Mouse (Mus musculus) CH12.LX (cell line): Measurements from ENCODE around the gene Ssbp2. TPM values are rescaled to one million over a fixed set of nuclear protein-coding genes. Genes with fewer than 3 reads are reported as not detected.

Experiments
- DNase-seq: peaks from one replicate; pipeline ENCODE4 v3.0.0-alpha.2; 2013; ENCODE audit errors: extremely low read depth
- H3K27ac ChIP-seq: 2 replicates; pipeline ENCODE4 v1.5.1; 2012; ENCODE audit warnings: low read depth, mild to moderate bottlenecking, control low read depth, moderate library complexity; ENCODE audit not compliant: insufficient read depth
- H3K27me3 ChIP-seq: replicated peaks from 2 replicates; pipeline ENCODE3; 2012; ENCODE audit warnings: inconsistent platforms
- H3K36me3 ChIP-seq, 2 experiments: replicated peaks in 1 of 2; 2 replicates each; pipeline versions ENCODE3 to v1.6.1; 2012; ENCODE audit warnings: inconsistent platforms in 1 of 2, low read length in 1 of 2, mild to moderate bottlenecking in 1 of 2, mixed read lengths in 1 of 2, moderate library complexity in 1 of 2; ENCODE audit not compliant: control insufficient read depth in 1 of 2, insufficient read depth in 1 of 2
- H3K4me1 ChIP-seq, 2 experiments: 2 replicates each; pipeline ENCODE4 v1.6.1; 2012; ENCODE audit warnings: inconsistent platforms in 1 of 2, moderate library complexity in 1 of 2; ENCODE audit not compliant: insufficient read depth in 2 of 2, control insufficient read depth in 1 of 2
- H3K4me2 ChIP-seq: 2 replicates; pipeline ENCODE4 v1.6.1; 2012; ENCODE audit warnings: low read depth, mild to moderate bottlenecking, control low read depth; ENCODE audit not compliant: poor library complexity, insufficient read depth, severe bottlenecking
- H3K4me3 ChIP-seq, 3 experiments: fragments of 150-350 bp in 1 of 3; sonication (generic) in 1 of 3; replicated peaks in 1 of 3; 2 replicates each; pipeline versions ENCODE3 to v1.5.1; 2011 to 2012; ENCODE audit warnings: low read depth in 2 of 3, low read length in 2 of 3, mild to moderate bottlenecking in 2 of 3, moderate library complexity in 2 of 3, control low read depth in 1 of 3, improper control_type of control experiment in 1 of 3, inconsistent platforms in 1 of 3, mixed read lengths in 1 of 3; ENCODE audit not compliant: poor library complexity in 1 of 3
- H3K79me2 ChIP-seq: replicated peaks from 2 replicates; pipeline ENCODE4 v1.6.1; 2012; ENCODE audit warnings: mild to moderate bottlenecking, moderate library complexity; ENCODE audit not compliant: control insufficient read depth, poor library complexity, insufficient read depth, severe bottlenecking; ENCODE audit errors: extremely low read depth
- H3K9ac ChIP-seq: 2 replicates; pipeline ENCODE4 v1.6.1; 2012; ENCODE audit warnings: low read depth, mild to moderate bottlenecking, control low read depth, moderate library complexity; ENCODE audit not compliant: insufficient read depth
- H3K9me3 ChIP-seq: replicated peaks from 2 replicates; pipeline ENCODE3; 2012; ENCODE audit warnings: low read length, inconsistent platforms, mixed read lengths
- ELF1 ChIP-seq: IDR thresholded peaks from 2 replicates; pipeline ENCODE4 v1.6.1; 2014; ENCODE audit warnings: low read depth, mild to moderate bottlenecking, inconsistent platforms, low read length, improper control_type of control experiment
- EP300 ChIP-seq: IDR thresholded peaks from 2 replicates; pipeline ENCODE4 v1.6.1; 2011; ENCODE audit warnings: low read length, improper control_type of control experiment
- GABPA ChIP-seq: IDR thresholded peaks from 2 replicates; pipeline ENCODE4 v1.6.1; 2012; ENCODE audit warnings: low read depth, low read length, improper control_type of control experiment, inconsistent platforms; ENCODE audit not compliant: insufficient replicate concordance
- HCFC1 ChIP-seq: IDR thresholded peaks from 2 replicates; pipeline ENCODE4 v1.6.1; 2012; ENCODE audit warnings: low read depth, mild to moderate bottlenecking, inconsistent platforms, low read length, improper control_type of control experiment
- IRF4 ChIP-seq: IDR thresholded peaks from 2 replicates; pipeline ENCODE4 v1.6.1; 2014; ENCODE audit warnings: low read depth, mild to moderate bottlenecking, inconsistent platforms, low read length, improper control_type of control experiment
- JUND ChIP-seq: conservative IDR thresholded peaks from 2 replicates; pipeline ENCODE4 v1.6.1; 2011; ENCODE audit warnings: low read depth, low read length, improper control_type of control experiment
- MAX ChIP-seq: IDR thresholded peaks from 2 replicates; pipeline ENCODE4 v1.6.1; 2011; ENCODE audit warnings: low read length, improper control_type of control experiment
- MEF2A ChIP-seq: IDR thresholded peaks from 2 replicates; pipeline ENCODE4 v1.6.1; 2014; ENCODE audit warnings: low read depth, mild to moderate bottlenecking, inconsistent platforms, low read length, improper control_type of control experiment, borderline replicate concordance
- MXI1 ChIP-seq: IDR thresholded peaks from 2 replicates; pipeline ENCODE4 v1.6.1; 2011; ENCODE audit warnings: mild to moderate bottlenecking, low read depth, low read length, improper control_type of control experiment
- MYC ChIP-seq: IDR thresholded peaks from 2 replicates; pipeline ENCODE4 v1.6.1; 2011; ENCODE audit warnings: low read depth, mild to moderate bottlenecking, improper control_type of control experiment, low read length
- NELFE ChIP-seq: IDR thresholded peaks from 2 replicates; pipeline ENCODE4 v1.6.1; 2011; ENCODE audit warnings: low read depth, low read length, improper control_type of control experiment
- PAX5 ChIP-seq: IDR thresholded peaks from 2 replicates; pipeline ENCODE4 v1.6.1; 2012; ENCODE audit warnings: low read length, inconsistent platforms, mixed read lengths
- POLR2A ChIP-seq: IDR thresholded peaks from 2 replicates; pipeline ENCODE4 v1.6.1; 2011; ENCODE audit warnings: low read depth, mild to moderate bottlenecking, improper control_type of control experiment, low read length
- POLR2AphosphoS2 ChIP-seq: IDR thresholded peaks from 2 replicates; pipeline ENCODE4 v1.6.1; 2011; ENCODE audit warnings: low read depth, low read length, improper control_type of control experiment
- SIN3A ChIP-seq: IDR thresholded peaks from 2 replicates; pipeline ENCODE4 v1.6.1; 2012; ENCODE audit warnings: low read length, improper control_type of control experiment, inconsistent platforms
- TBP ChIP-seq: conservative IDR thresholded peaks from 2 replicates; pipeline ENCODE4 v1.6.1; 2011; ENCODE audit warnings: low read depth, low read length, improper control_type of control experiment
- TCF12 ChIP-seq: IDR thresholded peaks from 2 replicates; pipeline ENCODE4 v1.6.1; 2014; ENCODE audit warnings: low read depth, mild to moderate bottlenecking, inconsistent platforms, low read length, improper control_type of control experiment
- UBTF ChIP-seq: IDR thresholded peaks from 2 replicates; pipeline ENCODE4 v1.6.1; 2012; ENCODE audit warnings: low read depth, mild to moderate bottlenecking, inconsistent platforms, low read length, improper control_type of control experiment, moderate library complexity
- USF1 ChIP-seq: IDR thresholded peaks from 2 replicates; pipeline ENCODE4 v1.6.1; 2014; ENCODE audit warnings: low read depth, mild to moderate bottlenecking, inconsistent platforms, low read length, improper control_type of control experiment
- ZMIZ1 ChIP-seq: IDR thresholded peaks from 2 replicates; pipeline ENCODE4 v1.6.1; 2012; ENCODE audit warnings: low read depth, mild to moderate bottlenecking, inconsistent platforms, low read length, improper control_type of control experiment
- ZNF384 ChIP-seq: IDR thresholded peaks from 2 replicates; pipeline ENCODE4 v1.6.1; 2012; ENCODE audit warnings: low read depth, low read length, improper control_type of control experiment, inconsistent platforms
- dilution Hi-C: fragments of 300-500 bp; cut with MboI; formaldehyde crosslinking; loops from 2 replicates; pipeline ENCODE4 v1.14.3; 2020; ENCODE audit warnings: low sequenced_read_pairs; ENCODE audit not compliant: extremely low pct_unique_long_range_greater_than_20kb, extremely low pct_ligation_motif_present
- in situ Hi-C: fragments of 300-500 bp; cut with MboI; formaldehyde crosslinking; loops from 3 replicates; pipeline ENCODE4 v1.14.3; 2019; ENCODE audit warnings: low sequenced_read_pairs, low pct_ligation_motif_present, low pct_unique_long_range_greater_than_20kb, mixed read lengths
- polyA plus RNA-seq: library from polyadenylated mRNA; unstranded; fragments of >175 nt; gene quantifications from 2 replicates; pipeline ENCODE4 v1.2.1, GENCODE M21; 2012; ENCODE audit warnings: low read depth; ENCODE audit not compliant: insufficient read length
- total RNA-seq, 2 experiments: library from RNA; depleted of rRNA; stranded (reverse); fragments of 300-350 nt in 1 of 2; fragments of >200 nt in 1 of 2; gene quantifications; 2 replicates each; pipeline ENCODE4 v1.2.3; 2012 to 2014

Ssbp2 gene
- total and polyA plus RNA-seq, 3 experiments, result 1.9 to 3.6 (median 1.9) TPM

GRCm38 (mm10) chr13:91473527-91473926 lies 13.4 kb downstream of the Ssbp2 start:
- Histone ChIP-seq H3K9me3 (peaks cover 3% of the 10 kb centered on the region), H3K27me3 (no peaks in the 10 kb centered on the region), H3K36me3 (no peaks in the 10 kb centered on the region), H3K27ac (no peak overlapping the region), H3K4me3 (no peak overlapping the region), H3K4me2 (no peak overlapping the region), H3K79me2 (no peaks in the 10 kb centered on the region), H3K9ac (no peak overlapping the region), H3K4me1 (no peaks in the 10 kb centered on the region)
- no peak for DNase-seq
- dilution Hi-C loops, result no loop called here
- TF ChIP-seq GABPA, result no peak
- no peak for TF ChIP-seq USF1
- no peak for TF ChIP-seq NELFE
- TF ChIP-seq TBP, result no peak
- no peak for TF ChIP-seq POLR2AphosphoS2
- TF ChIP-seq ZNF384, result no peak
- no peak for TF ChIP-seq POLR2A
- no peak for TF ChIP-seq MYC
- TF ChIP-seq TCF12, result no peak
- TF ChIP-seq SIN3A, result no peak
- no peak for TF ChIP-seq JUND
- no peak for TF ChIP-seq EP300
- no peak for TF ChIP-seq HCFC1
- TF ChIP-seq ELF1, result no peak
- in situ Hi-C loops, result loop anchor here (25.0 kb wide), 2 partner anchors 164 to 536 kb away; no protein-coding TSS in a partner anchor

GRCm38 (mm10) chr13:91474027-91474426 lies 13.9 kb downstream of the Ssbp2 start:
- dilution Hi-C loops (no loop called here), in situ Hi-C loops (loop anchor here (25.0 kb wide), 2 partner anchors 163 to 537 kb away; no protein-coding TSS in a partner anchor)
- Histone ChIP-seq H3K79me2 (no peaks in the 10 kb centered on the region), H3K4me1 (no peaks in the 10 kb centered on the region), H3K27ac (no peak overlapping the region), H3K9ac (no peak overlapping the region), H3K36me3 (no peaks in the 10 kb centered on the region), H3K9me3 (peaks cover 3% of the 10 kb centered on the region), H3K4me3 (no peak overlapping the region), H3K27me3 (no peaks in the 10 kb centered on the region), H3K4me2 (no peak overlapping the region)
- no peak for DNase-seq
- TF ChIP-seq MXI1, result no peak
- TF ChIP-seq HCFC1, result no peak
- no peak for TF ChIP-seq SIN3A
- TF ChIP-seq MAX, result no peak
- no peak for TF ChIP-seq TCF12
- no peak for TF ChIP-seq ZMIZ1
- TF ChIP-seq PAX5, result no peak
- TF ChIP-seq POLR2A, result no peak
- no peak for TF ChIP-seq IRF4
- TF ChIP-seq MYC, result no peak
- TF ChIP-seq UBTF, result no peak
- TF ChIP-seq MEF2A, result no peak
- TF ChIP-seq NELFE, result no peak
